8 mouse cellular contexts compared by ENCODE assay signal in the genomic region with DNA sequence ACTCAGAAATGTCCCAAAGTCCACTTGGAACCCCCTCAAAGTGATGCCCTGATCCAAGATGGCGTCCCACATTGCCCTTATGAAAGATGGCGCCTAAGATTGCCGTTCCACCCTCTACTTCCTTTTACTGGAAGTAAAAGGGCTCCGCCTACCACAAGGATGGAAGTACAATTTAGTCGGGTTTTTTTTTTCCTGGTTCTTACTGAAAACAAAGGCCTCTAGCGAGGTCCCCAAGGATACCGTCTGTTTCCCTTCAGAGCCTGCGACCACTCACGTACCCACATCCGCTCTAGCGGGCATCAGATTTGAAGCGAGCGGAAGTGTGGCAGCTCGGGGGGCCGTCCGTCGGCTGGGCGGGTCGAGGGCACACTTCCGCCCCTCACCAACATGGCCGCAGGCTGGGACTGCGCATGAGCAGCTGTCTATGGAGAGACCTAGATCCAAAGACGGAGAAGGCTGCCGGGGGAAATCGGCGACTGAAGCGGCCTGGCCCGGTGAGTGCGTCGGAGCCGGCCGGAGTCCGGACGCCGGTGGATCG. TPM values are rescaled to one million over a fixed set of nuclear protein-coding genes. Genes with fewer than 3 reads are reported as not detected.
A peak's percentile ranks its signal among the peaks of the same experiment; 100 is the strongest.
DNase-seq lines count a peak whose midpoint lies in the region; ATAC-seq and TF ChIP-seq lines count a peak whose summit lies in the region.

TSS of gene Usf1 (plus strand) at position 367 of the 538 bp plus-strand sequence.

- peak; percentile 98 for DNase-seq in CD4-positive helper T cell, adult 2 months (ENCODE audit: low read depth, low spot score)
- peak; percentile 92 for DNase-seq in brain, embryonic 18.5 days (ENCODE audit: low read depth, low spot score)
- DNase-seq in kidney, postnatal 0 days (ENCODE audit: low spot score) = peak; percentile 98
- DNase-seq in liver, embryonic 11.5 days (ENCODE audit: low spot score) = peak; percentile 93
- DNase-seq in naive thymus-derived CD4-positive, alpha-beta T cell, adult 2 months (ENCODE audit: low read depth) = peak; percentile 98

- no peaks in the 10 kb centered on the region for H3K9me3 ChIP-seq in heart, embryonic 12.5 days (replicated peaks)
- no peaks in the 10 kb centered on the region for H3K9me3 ChIP-seq in kidney, postnatal 0 days (replicated peaks; ENCODE audit: low read length)
- H3K9me3 ChIP-seq in liver, embryonic 11.5 days (ENCODE audit: control insufficient read depth, low read length) = no peaks in the 10 kb centered on the region
- no peaks in the 10 kb centered on the region for H3K9me3 ChIP-seq in stomach, embryonic 14.5 days (ENCODE audit: control insufficient read depth, low read depth, low read length)

- under 1% methylated on average over 36 of the region's 36 CpGs for WGBS in heart, embryonic 12.5 days
- WGBS in kidney, postnatal 0 days = under 1% methylated on average over 36 of the region's 36 CpGs
- WGBS in liver, embryonic 11.5 days = under 1% methylated on average over 36 of the region's 36 CpGs
- WGBS in stomach, embryonic 14.5 days = under 1% methylated on average over 36 of the region's 36 CpGs

- peak; percentile 97 for ATAC-seq in erythroid progenitor cell, adult 5-6 weeks (replicated peaks; ENCODE audit: low FRiP score, poor library complexity, severe bottlenecking)
- peak; percentile 96 for ATAC-seq in heart, embryonic 12.5 days (ENCODE audit: insufficient number of reproducible peaks, low FRiP score)
- peak; percentile 96 for ATAC-seq in kidney, postnatal 0 days (replicated peaks; ENCODE audit: low FRiP score, low read depth)
- peak; percentile 95 for ATAC-seq in liver, embryonic 11.5 days (replicated peaks; ENCODE audit: low FRiP score)
- peak; percentile 96 for ATAC-seq in stomach, embryonic 14.5 days (ENCODE audit: insufficient number of reproducible peaks, insufficient read depth, low FRiP score, low read depth)

- H3K27me3 ChIP-seq in heart, embryonic 12.5 days (replicated peaks) = peaks cover 18% of the 10 kb centered on the region; the same call in 1 of the 2 replicates
- H3K27me3 ChIP-seq in kidney, postnatal 0 days (ENCODE audit: insufficient read depth, low read length) = no peaks in the 10 kb centered on the region
- no peaks in the 10 kb centered on the region for H3K27me3 ChIP-seq in liver, embryonic 11.5 days (replicated peaks; ENCODE audit: control insufficient read depth, insufficient read depth, low read length)
- H3K27me3 ChIP-seq in stomach, embryonic 14.5 days (ENCODE audit: control insufficient read depth, insufficient read depth, low read length) = no peaks in the 10 kb centered on the region

- peak within 1 kb of the TSS; percentile 77 for H3K4me2 ChIP-seq in heart, embryonic 12.5 days
- peak within 1 kb of the TSS; percentile 77 for H3K4me2 ChIP-seq in kidney, postnatal 0 days (ENCODE audit: low read length)
- peak within 1 kb of the TSS; percentile 69 for H3K4me2 ChIP-seq in liver, embryonic 11.5 days
- H3K4me2 ChIP-seq in stomach, embryonic 14.5 days (replicated peaks; ENCODE audit: low read depth, low read length) = peak within 1 kb of the TSS; percentile 49

- H3K4me1 ChIP-seq in heart, embryonic 12.5 days (replicated peaks) = peaks cover 17% of the 10 kb centered on the region
- no peaks in the 10 kb centered on the region for H3K4me1 ChIP-seq in kidney, postnatal 0 days (replicated peaks; ENCODE audit: insufficient read depth, low read length)
- H3K4me1 ChIP-seq in liver, embryonic 11.5 days (replicated peaks; ENCODE audit: control insufficient read depth, insufficient read depth, low read length) = peaks cover 18% of the 10 kb centered on the region
- H3K4me1 ChIP-seq in stomach, embryonic 14.5 days (ENCODE audit: control insufficient read depth, insufficient read depth, low read length) = peaks cover 15% of the 10 kb centered on the region

- peak; percentile 17; the same call in 1 of the 2 replicates for TF ChIP-seq CTCF in kidney, postnatal 0 days (IDR thresholded peaks at IDR 0.05; ENCODE audit: low read depth)

- peak within 1 kb of the TSS; percentile 83 for H3K4me3 ChIP-seq in heart, embryonic 12.5 days
- H3K4me3 ChIP-seq in kidney, postnatal 0 days (replicated peaks; ENCODE audit: low read depth, low read length) = peak within 1 kb of the TSS; percentile 88
- peak within 1 kb of the TSS; percentile 97 for H3K4me3 ChIP-seq in liver, embryonic 11.5 days (ENCODE audit: low read depth, low read length)
- H3K4me3 ChIP-seq in stomach, embryonic 14.5 days (ENCODE audit: low read depth, low read length) = peak within 1 kb of the TSS; percentile 85

- peak within 1 kb of the TSS; percentile 85 for H3K27ac ChIP-seq in heart, embryonic 12.5 days (ENCODE audit: poor library complexity, severe bottlenecking)
- peak within 1 kb of the TSS; percentile 90 for H3K27ac ChIP-seq in kidney, postnatal 0 days
- H3K27ac ChIP-seq in liver, embryonic 11.5 days (ENCODE audit: low read depth, low read length) = peak within 1 kb of the TSS; percentile 78
- H3K27ac ChIP-seq in stomach, embryonic 14.5 days (ENCODE audit: low read length) = peak within 1 kb of the TSS; percentile 83

- peaks cover 11% of the 10 kb centered on the region for H3K36me3 ChIP-seq in heart, embryonic 12.5 days
- H3K36me3 ChIP-seq in kidney, postnatal 0 days (ENCODE audit: insufficient read depth, low read length) = peaks cover 7% of the 10 kb centered on the region
- peaks cover 5% of the 10 kb centered on the region for H3K36me3 ChIP-seq in liver, embryonic 11.5 days (ENCODE audit: control insufficient read depth, insufficient read depth, low read length)
- peaks cover 13% of the 10 kb centered on the region for H3K36me3 ChIP-seq in stomach, embryonic 14.5 days (ENCODE audit: control insufficient read depth, insufficient read depth, low read length)

- peak within 1 kb of the TSS; percentile 95 for H3K9ac ChIP-seq in heart, embryonic 12.5 days
- H3K9ac ChIP-seq in kidney, postnatal 0 days (ENCODE audit: low read depth, low read length) = peak within 1 kb of the TSS; percentile 97
- H3K9ac ChIP-seq in liver, embryonic 11.5 days (ENCODE audit: low read depth, low read length) = peak within 1 kb of the TSS; percentile 93
- peak within 1 kb of the TSS; percentile 71 for H3K9ac ChIP-seq in stomach, embryonic 14.5 days (replicated peaks; ENCODE audit: low read depth, low read length)

RNA-seq across cellular contexts. Expression of gene Usf1, which starts in this region (rescaled TPM):
- 1.7 and 4.3 TPM in 2 replicates for total RNA-seq in erythroid progenitor cell, adult 5-6 weeks (2015; ENCODE audit: low replicate concordance)
- 5.0 and 9.1 TPM in 2 replicates for total RNA-seq in erythroid progenitor cell, adult 5-6 weeks (2017; ENCODE audit: low replicate concordance)
- 62.7 and 65.1 TPM in 2 replicates for polyA plus RNA-seq in heart, embryonic 12.5 days (2016; fragmentation: Nextera tagmentation; extraction: Ambion mirVana)
- 64.0 and 73.0 TPM in 2 replicates for polyA plus RNA-seq in kidney, postnatal 0 days (2015; fragmentation: Nextera tagmentation; extraction: Ambion mirVana)
- 51.0 and 53.2 TPM in 2 replicates for polyA plus RNA-seq in liver, embryonic 11.5 days (2014; fragmentation: Nextera tagmentation; extraction: Ambion mirVana)
- 85.2 and 95.0 TPM in 2 replicates for polyA plus RNA-seq in stomach, embryonic 14.5 days (2014; fragmentation: Nextera tagmentation; extraction: Ambion mirVana)

Comparison
In these comparisons a context has a peak if more than half of its experiments do, and no peak if none do; other contexts are left out.
1. Peak in every context shown above with its lines: DNase-seq, ATAC-seq, H3K4me3 ChIP-seq and H3K27ac ChIP-seq.